Mouse (Mus musculus): Measurements from ENCODE around the gene Zfp148. TPM values are rescaled to one million over a fixed set of nuclear protein-coding genes. Genes with fewer than 3 reads are reported as not detected.

Gene Zfp148
- polyA plus RNA-seq (2012; rRNA removed): 7.7 and 11.6 TPM in 2 replicates

GRCm38 (mm10) chr16:33379944-33380881 is at the start of gene Zfp148:
Gene Zfp148 (plus strand): TSS chr16:33380836.

GRCm38 (mm10) chr16:33516807-33517565 is 136.3 kb downstream of the Zfp148 start, which contains the start of gene Slc12a8:
Gene Slc12a8 (plus strand): TSS chr16:33517328.

Other genes starting within 250 kb of the Zfp148 start
- gene Osbpl11, start 195.8 kb upstream of the Zfp148 start, polyA plus RNA-seq (2012; rRNA removed): 19.8 and 20.5 TPM in 2 replicates
- gene Snx4, start 129.4 kb upstream of the Zfp148 start, polyA plus RNA-seq (2012; rRNA removed): 5.6 and 9.0 TPM in 2 replicates
- gene Slc12a8, start 136.5 kb downstream of the Zfp148 start, polyA plus RNA-seq (2012; rRNA removed): 10.7 and 15.0 TPM in 2 replicates